Mouse (Mus musculus): ENCODE results near the gene Gpbar1.

DNA sequence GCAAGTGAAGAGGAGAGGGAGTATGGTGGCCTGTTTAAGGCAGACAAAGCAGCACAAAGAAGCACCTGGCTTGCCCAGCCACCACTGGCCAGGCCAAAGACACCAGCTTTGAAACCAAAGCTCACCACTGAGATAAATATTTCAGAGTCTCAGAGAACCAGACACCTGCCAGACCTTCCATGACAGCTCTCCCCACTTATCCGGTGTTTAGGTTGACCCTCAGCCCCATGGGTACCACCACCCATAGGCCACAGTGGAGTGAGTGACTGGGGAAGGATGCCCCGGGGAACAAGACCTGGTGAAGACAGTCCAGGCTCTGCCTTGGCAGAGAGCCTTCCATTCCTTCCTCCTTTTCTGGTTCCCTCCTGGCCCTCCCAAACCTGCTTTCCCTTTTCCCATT lies 24.5 kb downstream of the Gpbar1 start:
- TF ChIP-seq CTCF (IDR thresholded peaks at IDR 0.05; ENCODE audit: extremely low read depth, insufficient read length, insufficient replicate concordance, low read depth, low read length) (no peak), POLR2A (IDR thresholded peaks at IDR 0.05; ENCODE audit: low read depth, low read length) (no peak)
